13 mouse cellular contexts compared by ENCODE assay signal in the genomic region with DNA sequence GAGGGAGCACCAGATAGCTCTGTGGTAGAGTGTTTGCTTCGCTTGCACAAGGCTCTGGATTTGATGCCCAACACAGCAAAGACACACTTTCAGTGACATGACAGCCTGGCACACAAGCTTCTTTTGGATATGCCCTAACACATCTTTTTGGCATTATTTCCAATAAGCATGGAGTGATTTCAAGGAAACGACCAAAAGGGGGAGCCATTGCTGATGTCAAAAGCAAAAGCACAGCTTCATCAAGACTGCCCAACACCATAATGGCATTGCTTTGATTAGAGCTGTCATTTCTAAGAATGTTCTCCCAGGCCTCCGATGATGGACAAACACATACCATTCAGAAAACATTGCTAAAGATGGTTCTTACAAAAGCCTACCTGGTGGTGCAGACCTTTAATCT. TPM values are rescaled to one million over a fixed set of nuclear protein-coding genes. Genes with fewer than 3 reads are reported as not detected.
DNase-seq lines count a peak whose midpoint lies in the region; ATAC-seq and TF ChIP-seq lines count a peak whose summit lies in the region.
"Had no signal": no experiment of that assay in that cellular context is flagged by ENCODE, and none has a peak within 500 bp of the region (broad histone marks: within the 10 kb centered on the region; RNA-seq: fewer than 3 reads in every experiment).

No protein-coding gene starts in this region.

- no peak overlapping the region for H3K4me3 ChIP-seq in gastrocnemius, adult 2 months
- H3K4me3 ChIP-seq in stomach, postnatal 0 days (ENCODE audit: low read depth, low read length): no peak overlapping the region
- H3K4me3 ChIP-seq: forebrain, embryonic 12.5 days; heart, embryonic 10.5 days had no signal

- peak; percentile 25; the same call in 1 of the 2 replicates for TF ChIP-seq CTCF in gastrocnemius, adult 2 months (IDR thresholded peaks at IDR 0.05)
- peak; percentile 61 for TF ChIP-seq CTCF in Patski (IDR thresholded peaks at IDR 0.05)
- peak; percentile 57 for TF ChIP-seq CTCF in stomach, postnatal 0 days (IDR thresholded peaks at IDR 0.05; ENCODE audit: low read depth)

- CTCF ChIA-PET in Patski (lab: Charles Lee): interaction anchor here (0.9 to 4.8 kb wide), 14 partner anchors 9 to 113 kb away, joined by 3 to 58 read pairs (median 4); partner anchors contain the start of gene Sec31b

- POLR2A ChIA-PET in Patski (lab: Charles Lee): no interaction called here

- H3K9me3 ChIP-seq in stomach, postnatal 0 days (ENCODE audit: control insufficient read depth, low read length): no peaks in the 10 kb centered on the region
- H3K9me3 ChIP-seq: forebrain, embryonic 12.5 days; heart, embryonic 10.5 days had no signal

- WGBS in stomach, postnatal 0 days: 43% methylated on average over 3 of the region's 3 CpGs

- intact Hi-C loops in gastrocnemius, adult 2 months (cut with DNase I): loop anchor here (5.0 kb wide), 1 partner anchor 66 kb away; no protein-coding TSS in a partner anchor

- in situ Hi-C loops in Patski (cut with MboI; ENCODE audit: low pct_unique_long_range_greater_than_20kb): loop anchor here (5.0 kb wide), 1 partner anchor 66 kb away; no protein-coding TSS in a partner anchor

- TF ChIP-seq EP300 in stomach, postnatal 0 days (optimal IDR thresholded peaks at IDR 0.05): no peak

- peaks cover 21% of the 10 kb centered on the region for H3K27me3 ChIP-seq in Patski
- H3K27me3 ChIP-seq in stomach, postnatal 0 days (ENCODE audit: control insufficient read depth, insufficient read depth, low read length): no peaks in the 10 kb centered on the region

- H3K36me3 ChIP-seq in stomach, postnatal 0 days (ENCODE audit: control insufficient read depth, insufficient read depth, low read length): no peaks in the 10 kb centered on the region
- H3K36me3 ChIP-seq: forebrain, embryonic 12.5 days; heart, embryonic 10.5 days had no signal

- no peak overlapping the region for H3K9ac ChIP-seq in stomach, postnatal 0 days (ENCODE audit: low read length)
- H3K9ac ChIP-seq: forebrain, embryonic 12.5 days; liver, embryonic 14.5 days had no signal

- no peak overlapping the region for H3K27ac ChIP-seq in gastrocnemius, adult 2 months
- H3K27ac ChIP-seq in stomach, postnatal 0 days (replicated peaks): no peak overlapping the region
- H3K27ac ChIP-seq: forebrain, embryonic 12.5 days; heart, embryonic 10.5 days; liver, embryonic 14.5 days had no signal

- no peaks in the 10 kb centered on the region for H3K4me1 ChIP-seq in stomach, postnatal 0 days (replicated peaks; ENCODE audit: control insufficient read depth, insufficient read depth)
- H3K4me1 ChIP-seq: heart, embryonic 10.5 days had no signal

- no peak overlapping the region for H3K4me2 ChIP-seq in stomach, postnatal 0 days (replicated peaks; ENCODE audit: low read depth)
- H3K4me2 ChIP-seq: forebrain, embryonic 12.5 days had no signal

- ATAC-seq in Patski: no peak
- no peak for ATAC-seq in stomach, postnatal 0 days (ENCODE audit: low FRiP score, low TSS enrichment)
- ATAC-seq: intestine, embryonic 16.5 days had no signal

- no peak for DNase-seq in gastrocnemius, adult 2 months
- no peak for DNase-seq in gastrocnemius, postnatal 4 days (ENCODE audit: low spot score in 2 of 2)
- peak; percentile 37 for DNase-seq in lung, postnatal 10 days
- no peak for DNase-seq in lung, postnatal 25 days (ENCODE audit: low spot score)
- no peak for DNase-seq in Patski (ENCODE audit: low read depth, low spot score)
- DNase-seq in stomach, postnatal 0 days (ENCODE audit: low spot score): no peak
- no peak for DNase-seq in gastrocnemius, adult 8-10 months (ENCODE audit: low spot score in 2 of 2)
- DNase-seq in kidney, postnatal 4 days: no peak

RNA-seq across cellular contexts. Expression of gene Wnt8b, which starts 16.7 kb away (rescaled TPM):
- not detected for total RNA-seq in gastrocnemius, adult 2 months (2021)
- total RNA-seq in gastrocnemius, postnatal 4 days (2021): not detected
- 0.15 TPM for polyA plus RNA-seq in Patski (2021)
- not detected in 2 replicates for polyA plus RNA-seq in stomach, postnatal 0 days (2015; fragmentation: Nextera tagmentation; extraction: Ambion mirVana)
- total RNA-seq in gastrocnemius, adult 8-10 months (2022): not detected
- total RNA-seq: common myeloid progenitor, adult 5-6 weeks had no signal
- polyA plus RNA-seq: heart, embryonic 10.5 days; intestine, embryonic 16.5 days; liver, embryonic 14.5 days had no signal
